Mouse (Mus musculus) stomach, postnatal 0 days (tissue): ENCODE data around the gene Sltm.

Source experiments
- CTCF ChIP-seq: IDR thresholded peaks from 2 replicates; pipeline ENCODE4 v1.5.1; 2016; ENCODE audit warnings: antibody characterized with exemption, low read depth, mild to moderate bottlenecking, moderate library complexity
- EP300 ChIP-seq: optimal IDR thresholded peaks from 2 replicates; pipeline ENCODE3; 2016; ENCODE audit warnings: antibody characterized with exemption

DNA sequence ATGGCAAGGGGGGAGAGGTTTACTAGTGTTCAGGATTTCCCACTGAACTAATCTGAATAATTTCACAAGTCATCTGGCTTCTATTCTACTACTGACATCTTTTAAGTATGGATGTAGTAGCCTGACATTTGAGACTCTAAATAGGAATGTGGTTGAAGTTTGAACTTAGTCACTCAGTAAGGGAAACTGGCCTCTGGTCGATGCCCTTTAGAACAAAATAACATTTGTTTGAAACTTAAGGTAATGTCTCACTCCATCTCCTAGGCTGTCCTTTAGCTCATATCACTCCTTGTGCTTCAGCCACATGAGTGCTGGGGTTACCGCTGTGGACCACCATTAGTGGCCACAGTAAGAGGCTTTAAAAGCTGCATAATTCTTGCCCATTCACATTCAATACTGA, 55.7 kb downstream of the Sltm start:
- TF ChIP-seq CTCF (no peak), EP300 (no peak)
